Mouse (Mus musculus) thymus, adult 18-20 months (tissue): Measurements from ENCODE around the gene Ces5a.
"Not testable (repeated sequence)": the region's sequence is repeated elsewhere in the genome, so short reads cannot be mapped to it uniquely, and the experiment has no call there.

Experiments used
- DNase-seq, 2 experiments: peaks; one replicate each; pipeline ENCODE4 v3.0.0; 2022; ENCODE audit warnings: mixed read lengths in 2 of 2

The Ces5a gene

GRCm38 (mm10) chr8:93535730-93536129 lies at the start of gene Ces5a:
Gene Ces5a, minus strand, starts transcription at chr8:93535830.
- no peak for DNase-seq

- no peak for DNase-seq
Measured at GRCm38 (mm10) chr8:93572841-93573240, 37.2 kb upstream of the Ces5a start.

GRCm38 (mm10) chr8:93572095-93572501 lies 36.5 kb upstream of the Ces5a start:
- DNase-seq = no peak

- DNase-seq = no peak
Measured at GRCm38 (mm10) chr8:93571369-93571985, 35.8 kb upstream of the Ces5a start.

- DNase-seq = no peak
Measured at GRCm38 (mm10) chr8:93570186-93570530, 34.5 kb upstream of the Ces5a start.

- no peak for DNase-seq
Measured at GRCm38 (mm10) chr8:93569311-93570185, 33.9 kb upstream of the Ces5a start.

GRCm38 (mm10) chr8:93568666-93569065 lies 33.0 kb upstream of the Ces5a start:
- no peak for DNase-seq

GRCm38 (mm10) chr8:93567086-93567485 lies 31.5 kb upstream of the Ces5a start:
- DNase-seq = no peak

GRCm38 (mm10) chr8:93564634-93565033 lies 29.0 kb upstream of the Ces5a start:
- no peak for DNase-seq

- no peak for DNase-seq
Measured at GRCm38 (mm10) chr8:93563551-93563950, 27.9 kb upstream of the Ces5a start.

GRCm38 (mm10) chr8:93562557-93563210 lies 27.1 kb upstream of the Ces5a start:
- DNase-seq = no peak

- DNase-seq = no peak
Measured at GRCm38 (mm10) chr8:93561271-93561670, 25.6 kb upstream of the Ces5a start.

- DNase-seq = no peak
Measured at GRCm38 (mm10) chr8:93559696-93560095, 24.1 kb upstream of the Ces5a start.

- DNase-seq = no peak
Measured at GRCm38 (mm10) chr8:93502634-93503033, 33.0 kb downstream of the Ces5a start.

GRCm38 (mm10) chr8:93499437-93499836 lies 36.2 kb downstream of the Ces5a start:
- no peak for DNase-seq

GRCm38 (mm10) chr8:93495330-93495729 lies 40.3 kb downstream of the Ces5a start:
- DNase-seq = no peak

- DNase-seq = no peak
Measured at GRCm38 (mm10) chr8:93488743-93489142, 46.9 kb downstream of the Ces5a start.

GRCm38 (mm10) chr8:93478211-93478610 lies 57.4 kb downstream of the Ces5a start:
- DNase-seq = no peak

GRCm38 (mm10) chr8:93469733-93470132 lies 65.9 kb downstream of the Ces5a start:
- DNase-seq = not testable (repeated sequence)

- no peak for DNase-seq
Measured at GRCm38 (mm10) chr8:93454258-93454877, 81.3 kb downstream of the Ces5a start.
